Mouse (Mus musculus): Measurements from ENCODE around the gene Cln6.

- TF ChIP-seq EP300 (IDR thresholded peaks at IDR 0.05; ENCODE audit: insufficient read depth, low read depth, low read length) (no peak), CTCF (IDR thresholded peaks at IDR 0.05; ENCODE audit: low read depth, low read length) (no peak), POLR2A (IDR thresholded peaks at IDR 0.05; ENCODE audit: insufficient read depth, low read length) (no peak)
Measured at GRCm38 (mm10) chr9:62857719-62858261, 19.2 kb downstream of the Cln6 start, which contains the start of gene Calml4.
